Mouse (Mus musculus) cerebellum, adult 2 months (tissue): ENCODE measurements around the gene Inf2.

Experiments used
- CTCF ChIP-seq: fragments of 200-500 bp; IDR thresholded peaks from 2 replicates; pipeline ENCODE4 v1.5.1; 2011; ENCODE audit warnings: low read depth, mild to moderate bottlenecking, control low read depth, low read length, moderate library complexity, borderline replicate concordance; ENCODE audit not compliant: insufficient read depth
- POLR2A ChIP-seq: fragments of 200-500 bp; IDR thresholded peaks from 2 replicates; pipeline ENCODE4 v1.6.1; 2011; ENCODE audit warnings: low read length, control low read depth, borderline replicate concordance; ENCODE audit not compliant: insufficient read depth

DNA sequence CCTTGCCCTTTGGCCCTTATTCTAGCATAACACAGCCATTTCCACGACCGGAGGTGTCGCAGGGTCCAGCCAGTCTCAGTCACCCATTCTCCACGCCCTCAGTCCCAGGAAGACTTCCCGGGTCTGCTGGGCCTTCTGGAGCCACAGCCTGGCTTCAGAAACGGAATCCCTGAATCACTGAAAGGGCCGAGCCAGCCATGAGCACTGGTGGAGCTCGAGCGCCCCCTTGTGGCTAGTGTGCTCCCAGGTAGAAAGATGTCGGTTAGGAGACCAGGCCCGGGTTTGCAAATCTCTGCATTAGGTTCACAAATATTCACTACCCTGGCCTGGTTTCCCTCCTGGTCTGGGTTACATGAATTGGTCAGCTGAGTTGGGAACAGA, 45.7 kb upstream of the Inf2 start:
- peak; percentile 93 for TF ChIP-seq CTCF
- TF ChIP-seq POLR2A: no peak
